Mouse (Mus musculus): ENCODE data around the gene Ndufs2. TPM values are rescaled to one million over a fixed set of nuclear protein-coding genes. Genes with fewer than 3 reads are reported as not detected.

Gene Ndufs2
- polyA plus RNA-seq, 1 experiment from 2014 or later: 424 TPM

GRCm38 (mm10) chr1:171237438-171237837 lies 13.8 kb downstream of the Ndufs2 start:
- no peak for ATAC-seq (ENCODE audit: extremely low read depth, insufficient number of reproducible peaks, low FRiP score, low TSS enrichment)
- Histone ChIP-seq H3K9ac (no peak overlapping the region), H3K4me3 (no peak overlapping the region), H3K27me3 (replicated peaks) (no peaks in the 10 kb centered on the region), H3K9me3 (no peaks in the 10 kb centered on the region), H3K4me1 (peaks cover 23% of the 10 kb centered on the region), H3K4me2 (no peak overlapping the region), H3K36me3 (peaks cover 92% of the 10 kb centered on the region), H3K27ac (replicated peaks) (no peak overlapping the region)
- WGBS: 82% methylated on average over 6 of the region's 6 CpGs

DNA sequence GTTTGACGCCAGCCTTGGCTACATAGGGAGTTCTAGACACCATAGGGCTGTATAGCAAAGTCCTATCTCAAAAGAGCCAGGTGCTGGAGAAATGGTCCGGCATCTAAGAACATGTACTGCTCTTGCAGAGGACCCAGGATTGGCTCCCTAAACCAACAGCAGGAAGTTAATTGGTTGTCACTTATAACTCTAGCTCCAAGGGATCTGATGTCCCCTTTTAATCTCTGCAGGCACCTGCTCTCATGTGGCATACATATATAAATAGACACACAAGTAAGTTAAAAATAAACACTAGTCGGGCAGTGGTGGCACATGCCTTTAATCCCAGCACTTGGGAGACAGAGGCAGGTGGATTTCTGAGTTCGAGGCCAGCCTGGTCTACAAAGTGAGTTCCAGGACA lies 15.4 kb downstream of the Ndufs2 start:
- Histone ChIP-seq H3K4me3 (no peak overlapping the region), H3K4me1 (peaks cover 23% of the 10 kb centered on the region), H3K27me3 (replicated peaks) (no peaks in the 10 kb centered on the region), H3K9ac (no peak overlapping the region), H3K4me2 (no peak overlapping the region), H3K27ac (replicated peaks) (peak overlapping the region; percentile 17; the same call in 1 of the 2 replicates), H3K36me3 (peaks cover 75% of the 10 kb centered on the region), H3K9me3 (no peaks in the 10 kb centered on the region)
- ATAC-seq (ENCODE audit: extremely low read depth, insufficient number of reproducible peaks, low FRiP score, low TSS enrichment): no peak
- 61% methylated on average over 4 of the region's 4 CpGs for WGBS

DNA sequence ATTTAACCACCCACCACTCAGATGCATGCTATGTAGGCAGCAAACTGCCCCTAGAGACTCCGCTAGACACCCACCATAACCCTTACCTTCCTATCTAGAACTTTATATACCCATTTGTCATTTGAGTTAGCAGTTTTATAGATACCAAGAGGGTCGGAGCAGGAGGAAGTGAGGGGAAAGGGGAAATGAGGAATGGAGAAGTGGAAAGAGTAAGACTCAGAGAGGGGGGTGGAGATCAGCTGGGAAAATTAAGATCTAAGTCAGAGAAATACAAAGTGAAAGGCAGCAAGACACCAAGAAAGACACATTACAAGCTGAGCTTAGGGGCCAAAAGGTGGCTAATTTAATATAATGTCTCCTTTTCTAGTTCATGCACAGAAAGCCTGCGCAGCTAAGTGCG lies 16.6 kb downstream of the Ndufs2 start:
- no peak for ATAC-seq (ENCODE audit: extremely low read depth, insufficient number of reproducible peaks, low FRiP score, low TSS enrichment)
- no peak overlapping the region for H3K4me2 ChIP-seq
- H3K9ac ChIP-seq: no peak overlapping the region
- 90% methylated on average over 4 of the region's 4 CpGs for WGBS
- H3K27ac ChIP-seq (replicated peaks): no peak overlapping the region
- no peaks in the 10 kb centered on the region for H3K9me3 ChIP-seq
- no peaks in the 10 kb centered on the region for H3K27me3 ChIP-seq (replicated peaks)
- H3K36me3 ChIP-seq: peaks cover 63% of the 10 kb centered on the region
- peaks cover 23% of the 10 kb centered on the region for H3K4me1 ChIP-seq
- no peak overlapping the region for H3K4me3 ChIP-seq

DNA sequence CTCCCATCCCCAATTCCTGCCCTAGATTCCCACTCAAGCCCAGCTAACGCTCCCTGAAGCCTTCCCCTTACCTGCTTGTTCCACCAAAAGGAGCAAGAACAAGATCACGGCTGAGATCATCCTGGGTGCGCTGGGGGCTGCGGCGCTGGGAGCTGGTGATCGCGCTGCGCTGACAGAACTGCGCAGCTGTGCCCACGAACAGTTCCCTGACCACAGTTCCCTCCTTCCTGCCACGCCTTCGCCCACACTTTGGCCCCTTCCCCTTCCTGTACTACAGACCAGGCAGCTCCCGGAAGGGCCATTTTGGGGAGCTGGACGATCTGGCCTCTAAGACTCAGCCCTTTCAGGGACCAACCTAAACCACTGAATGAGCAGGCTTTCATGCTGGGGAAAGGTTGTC lies 17.1 kb downstream of the Ndufs2 start, which contains the start of gene Fcer1g:
Gene Fcer1g, minus strand, starts transcription at position 240 of the 400 bp plus-strand sequence.
- Histone ChIP-seq H3K9ac (0 out of 2 replicates have a peak within 1 kb of the TSS, but pooled peaks have one; percentile 48), H3K36me3 (peaks cover 59% of the 10 kb centered on the region), H3K27me3 (replicated peaks) (no peaks in the 10 kb centered on the region), H3K4me1 (peaks cover 23% of the 10 kb centered on the region), H3K9me3 (no peaks in the 10 kb centered on the region), H3K27ac (replicated peaks) (peak within 1 kb of the TSS; percentile 37), H3K4me3 (0 out of 2 replicates have a peak within 1 kb of the TSS, but pooled peaks have one; percentile 6), H3K4me2 (no peak within 1 kb of the TSS)
- no peak for ATAC-seq (ENCODE audit: extremely low read depth, insufficient number of reproducible peaks, low FRiP score, low TSS enrichment)
- 81% methylated on average over 14 of the region's 14 CpGs for WGBS

GRCm38 (mm10) chr1:171232800-171233730 lies 18.1 kb downstream of the Ndufs2 start:
- Histone ChIP-seq H3K4me1 (peaks cover 23% of the 10 kb centered on the region), H3K36me3 (peaks cover 48% of the 10 kb centered on the region), H3K4me3 (0 out of 2 replicates have a peak overlapping the region, but pooled peaks have one; percentile 6), H3K9ac (0 out of 2 replicates have a peak overlapping the region, but pooled peaks have one; percentile 48), H3K4me2 (no peak overlapping the region), H3K27ac (replicated peaks) (peak overlapping the region; percentile 37), H3K27me3 (replicated peaks) (no peaks in the 10 kb centered on the region), H3K9me3 (no peaks in the 10 kb centered on the region)
- ATAC-seq (ENCODE audit: extremely low read depth, insufficient number of reproducible peaks, low FRiP score, low TSS enrichment): no peak
- WGBS: 55% methylated on average over 12 of the region's 12 CpGs

DNA sequence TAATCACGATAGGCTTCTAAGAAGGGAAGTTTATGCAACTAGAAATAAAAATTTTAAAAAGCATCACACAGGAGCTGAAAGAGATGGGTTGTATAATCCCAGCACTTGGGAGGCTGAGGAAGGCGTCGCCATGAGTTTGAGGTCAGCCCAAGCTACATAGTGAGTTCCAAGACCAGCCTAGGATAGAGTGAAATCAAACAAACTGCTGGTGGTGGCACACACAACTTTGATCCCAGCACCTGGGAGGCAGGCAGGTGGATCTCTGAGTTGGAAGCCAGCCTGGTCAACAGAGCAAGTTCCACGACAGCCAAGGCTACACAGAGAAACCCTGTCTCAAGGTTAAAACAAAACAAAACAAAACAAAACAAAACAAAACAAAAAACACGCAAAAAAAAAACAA lies 18.8 kb downstream of the Ndufs2 start:
- H3K4me1 ChIP-seq: peaks cover 23% of the 10 kb centered on the region
- WGBS: 85% methylated on average over 5 of the region's 5 CpGs

DNA sequence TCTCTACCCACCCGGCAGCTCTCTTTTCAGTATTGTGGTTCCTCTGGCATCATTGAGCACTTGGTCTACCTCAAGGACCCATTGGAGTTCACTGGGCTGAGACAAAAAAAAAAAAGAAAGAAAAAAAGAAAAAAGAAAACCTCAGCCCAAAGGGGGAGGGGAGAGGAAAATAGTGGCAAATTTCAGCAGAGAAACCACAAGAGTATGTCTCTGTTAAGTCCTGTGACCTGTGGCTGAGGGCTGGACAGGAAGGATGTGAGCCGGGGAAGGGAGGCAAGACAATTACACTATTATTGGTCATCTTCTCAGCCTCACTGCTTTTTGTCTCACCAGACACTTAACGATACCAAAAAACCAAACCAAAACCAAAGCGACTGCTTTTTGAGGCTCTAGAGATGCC lies 19.3 kb downstream of the Ndufs2 start:
- Histone ChIP-seq H3K9ac (no peak overlapping the region), H3K27ac (replicated peaks) (no peak overlapping the region), H3K4me1 (peaks cover 23% of the 10 kb centered on the region), H3K27me3 (replicated peaks) (no peaks in the 10 kb centered on the region), H3K36me3 (peaks cover 36% of the 10 kb centered on the region), H3K9me3 (no peaks in the 10 kb centered on the region), H3K4me2 (no peak overlapping the region), H3K4me3 (no peak overlapping the region)
- WGBS: 66% methylated on average over 4 of the region's 4 CpGs
- no peak for ATAC-seq (ENCODE audit: extremely low read depth, insufficient number of reproducible peaks, low FRiP score, low TSS enrichment)

More for the DNA sequence above, 18.8 kb downstream of the Ndufs2 start:
- Histone ChIP-seq H3K27me3 (replicated peaks) (no peaks in the 10 kb centered on the region), H3K4me3 (no peak overlapping the region), H3K9me3 (no peaks in the 10 kb centered on the region), H3K9ac (no peak overlapping the region), H3K36me3 (peaks cover 41% of the 10 kb centered on the region), H3K27ac (replicated peaks) (no peak overlapping the region), H3K4me2 (no peak overlapping the region)
- no peak for ATAC-seq (ENCODE audit: extremely low read depth, insufficient number of reproducible peaks, low FRiP score, low TSS enrichment)

GRCm38 (mm10) chr1:171230215-171230614 lies 21.0 kb downstream of the Ndufs2 start:
- peaks cover 20% of the 10 kb centered on the region for H3K36me3 ChIP-seq
- 88% methylated on average over 3 of the region's 3 CpGs for WGBS
- H3K9me3 ChIP-seq: no peaks in the 10 kb centered on the region
- H3K27me3 ChIP-seq (replicated peaks): no peaks in the 10 kb centered on the region
- no peak overlapping the region for H3K4me2 ChIP-seq
- H3K9ac ChIP-seq: no peak overlapping the region
- H3K4me1 ChIP-seq: peaks cover 17% of the 10 kb centered on the region
- ATAC-seq (ENCODE audit: extremely low read depth, insufficient number of reproducible peaks, low FRiP score, low TSS enrichment): no peak
- no peak overlapping the region for H3K4me3 ChIP-seq
- no peak overlapping the region for H3K27ac ChIP-seq (replicated peaks)

- H3K9me3 ChIP-seq: no peaks in the 10 kb centered on the region
- H3K4me1 ChIP-seq: peaks cover 17% of the 10 kb centered on the region
- no peaks in the 10 kb centered on the region for H3K27me3 ChIP-seq (replicated peaks)
- H3K9ac ChIP-seq: no peak overlapping the region
- WGBS: 61% methylated on average over 6 of the region's 6 CpGs
- no peak for ATAC-seq (ENCODE audit: extremely low read depth, insufficient number of reproducible peaks, low FRiP score, low TSS enrichment)
- no peak overlapping the region for H3K4me2 ChIP-seq
- peaks cover 15% of the 10 kb centered on the region for H3K36me3 ChIP-seq
- H3K27ac ChIP-seq (replicated peaks): no peak overlapping the region
- no peak overlapping the region for H3K4me3 ChIP-seq
Measured at GRCm38 (mm10) chr1:171229750-171230149, 21.4 kb downstream of the Ndufs2 start.

DNA sequence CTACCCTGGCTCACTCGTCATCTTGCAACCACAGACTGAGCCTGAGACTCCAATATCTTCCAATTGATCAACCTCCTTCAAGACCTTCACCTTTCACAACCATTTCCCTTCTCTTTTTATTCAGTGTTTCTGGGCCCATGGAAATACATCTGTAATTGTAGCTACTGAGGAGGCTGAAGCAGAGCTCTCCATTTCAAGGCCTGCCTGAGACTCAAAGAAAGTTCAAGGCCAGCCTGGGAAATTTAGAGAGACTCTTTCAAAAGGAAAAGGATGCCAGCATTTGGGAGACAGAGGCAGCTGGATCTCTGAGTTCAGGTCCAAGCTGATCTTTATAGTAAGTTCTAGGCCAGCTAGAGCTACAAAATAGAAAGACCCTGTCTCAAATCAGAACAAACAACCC lies 23.3 kb downstream of the Ndufs2 start:
- no peak overlapping the region for H3K27ac ChIP-seq (replicated peaks)
- no peak for ATAC-seq (ENCODE audit: extremely low read depth, insufficient number of reproducible peaks, low FRiP score, low TSS enrichment)
- H3K27me3 ChIP-seq (replicated peaks): no peaks in the 10 kb centered on the region
- no peak overlapping the region for H3K4me3 ChIP-seq
- H3K4me1 ChIP-seq: peaks cover 12% of the 10 kb centered on the region
- H3K4me2 ChIP-seq: no peak overlapping the region
- 87% methylated on average over 1 of the region's 1 CpGs for WGBS
- no peak overlapping the region for H3K9ac ChIP-seq
- H3K9me3 ChIP-seq: no peaks in the 10 kb centered on the region
- no peaks in the 10 kb centered on the region for H3K36me3 ChIP-seq

DNA sequence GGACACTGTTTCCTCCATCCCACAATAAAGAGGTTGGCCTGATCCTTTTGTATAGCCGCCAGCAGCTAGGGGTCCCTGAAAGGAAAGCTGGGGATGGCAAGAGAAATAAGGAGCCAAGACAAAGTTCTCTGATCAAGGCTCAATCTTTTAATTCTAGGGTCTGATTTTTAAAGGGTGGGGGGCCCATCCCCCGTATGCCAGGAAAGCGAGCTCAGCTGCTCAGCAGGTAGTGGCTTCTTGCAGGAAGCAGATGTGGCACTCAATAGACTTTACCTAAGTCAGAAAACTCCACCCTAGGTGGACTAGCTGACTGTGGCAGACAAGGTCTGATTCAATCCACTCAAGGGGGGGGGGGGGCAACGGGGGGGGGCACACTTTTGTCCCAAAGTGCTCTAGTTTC lies 24.4 kb downstream of the Ndufs2 start:
- H3K4me1 ChIP-seq: peaks cover 11% of the 10 kb centered on the region
- no peaks in the 10 kb centered on the region for H3K9me3 ChIP-seq
- no peaks in the 10 kb centered on the region for H3K27me3 ChIP-seq (replicated peaks)
- H3K4me3 ChIP-seq: no peak overlapping the region
- no peak overlapping the region for H3K4me2 ChIP-seq
- H3K27ac ChIP-seq (replicated peaks): no peak overlapping the region
- WGBS: 46% methylated on average over 4 of the region's 4 CpGs
- no peaks in the 10 kb centered on the region for H3K36me3 ChIP-seq
- no peak for ATAC-seq (ENCODE audit: extremely low read depth, insufficient number of reproducible peaks, low FRiP score, low TSS enrichment)
- no peak overlapping the region for H3K9ac ChIP-seq
